Mouse (Mus musculus) forebrain, postnatal 0 days (tissue): Measurements from ENCODE around the gene Cpox. TPM values are rescaled to one million over a fixed set of nuclear protein-coding genes. Genes with fewer than 3 reads are reported as not detected.

Experiments
- ATAC-seq: fragments of 200-750 bp; cut with Nextera tagmentation; 2 replicates; pipeline ENCODE4 v1.8.0; 2017; ENCODE audit warnings: mild to moderate bottlenecking, moderate library complexity
- DNase-seq: peaks from one replicate; pipeline ENCODE4 v3.0.0-alpha.2; 2015
- H3K27ac ChIP-seq: fragments of 300-500 bp; sonication (generic); 2 replicates; pipeline ENCODE4 v1.5.1; 2014; ENCODE audit warnings: low read depth, mild to moderate bottlenecking, antibody characterized with exemption, low read length, moderate library complexity, mixed read lengths
- H3K27me3 ChIP-seq: fragments of 300-500 bp; sonication (generic); 2 replicates; pipeline ENCODE4 v1.6.1; 2014; ENCODE audit warnings: mild to moderate bottlenecking, low read length, mixed read lengths; ENCODE audit not compliant: insufficient read depth
- H3K36me3 ChIP-seq: fragments of 300-500 bp; sonication (generic); 2 replicates; pipeline ENCODE4 v1.6.1; 2014; ENCODE audit warnings: mild to moderate bottlenecking, moderate library complexity; ENCODE audit not compliant: insufficient read depth
- H3K4me1 ChIP-seq: fragments of 300-500 bp; sonication (generic); 2 replicates; pipeline ENCODE4 v1.6.1; 2014; ENCODE audit warnings: antibody characterized with exemption; ENCODE audit not compliant: insufficient read depth
- H3K4me2 ChIP-seq: fragments of 300-500 bp; sonication (generic); 2 replicates; pipeline ENCODE4 v1.6.1; 2014; ENCODE audit warnings: low read depth, mild to moderate bottlenecking, moderate library complexity
- H3K4me3 ChIP-seq: fragments of 300-500 bp; sonication (generic); 2 replicates; pipeline ENCODE4 v1.5.1; 2014; ENCODE audit warnings: low read depth, low read length, mixed read lengths
- H3K9ac ChIP-seq: fragments of 300-500 bp; sonication (generic); 2 replicates; pipeline ENCODE4 v1.6.1; 2014; ENCODE audit warnings: mild to moderate bottlenecking
- H3K9me3 ChIP-seq: fragments of 300-500 bp; sonication (generic); 2 replicates; pipeline ENCODE4 v1.6.1; 2016; ENCODE audit warnings: low read length
- CTCF ChIP-seq: sonication (generic); IDR thresholded peaks from 2 replicates; pipeline ENCODE4 v1.5.1; 2016; ENCODE audit warnings: antibody characterized with exemption, control low read depth, low read depth
- WGBS: fragments of 180-500 bp; shearing (Covaris S2); extraction: QIAGEN DNeasy Blood & Tissue Kit; methylation state at CpG from one replicate; pipeline ENCODE4 v1.1.7; 2014; 5-methylcytosine and 5-hydroxymethylcytosine counted together
- polyA plus RNA-seq: library from polyadenylated mRNA; unstranded; fragments of >200 nt; fragmentation: Nextera tagmentation; extraction: Ambion mirVana; gene quantifications from 2 replicates; pipeline ENCODE4 v1.2.1, GENCODE M21; 2015
- total RNA-seq: library from RNA; depleted of rRNA; stranded (reverse); fragments of >200 nt; gene quantifications from 2 replicates; pipeline ENCODE4 v1.2.3, GENCODE M21; 2014; rRNA removed

Cpox gene
- 12.9 and 22.4 TPM in 2 replicates for total RNA-seq
- polyA plus RNA-seq: 5.9 and 10.0 TPM in 2 replicates

DNA sequence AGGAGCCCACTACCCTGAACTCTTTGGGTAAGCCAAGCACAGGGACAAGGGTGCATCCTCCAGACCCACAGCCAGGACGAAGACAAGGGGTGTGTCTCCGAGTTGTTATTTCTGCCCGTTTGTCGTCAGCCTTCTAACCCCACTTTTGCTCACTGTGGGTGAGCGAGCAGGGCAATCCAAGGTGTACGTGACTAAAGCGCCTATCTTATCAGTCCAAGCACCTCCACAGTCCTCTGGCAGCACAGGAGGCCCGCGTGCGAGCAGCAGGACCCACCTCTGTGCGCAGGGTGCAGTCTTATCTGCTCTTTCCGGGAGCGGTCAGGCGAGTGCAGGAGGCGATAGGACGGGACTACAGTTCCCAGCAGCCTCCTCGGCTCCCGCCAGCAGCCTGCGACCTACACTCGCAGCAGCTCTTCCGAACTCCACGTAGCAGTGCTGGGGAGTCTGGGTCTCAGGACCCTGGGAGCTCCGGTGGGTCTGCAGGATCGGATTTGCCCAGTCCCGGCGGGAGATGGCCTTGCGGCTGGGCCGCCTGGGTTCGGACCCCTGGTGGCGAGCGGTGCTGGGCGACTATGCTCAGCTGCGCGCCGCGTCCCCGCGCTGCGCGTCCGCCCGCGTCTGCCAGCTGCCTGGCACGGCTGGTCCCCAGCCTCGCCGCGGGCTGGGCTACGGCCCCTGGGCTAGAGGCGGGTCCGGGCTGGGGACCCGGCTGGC lies at the start of gene Cpox:
Cpox (plus strand) TSS at position 376 of the 714 bp plus-strand sequence.
- TF ChIP-seq CTCF: peak; percentile 40
- Histone ChIP-seq H3K27me3 (no peaks in the 10 kb centered on the region), H3K9ac (peak within 1 kb of the TSS; percentile 77), H3K4me2 (peak within 1 kb of the TSS; percentile 77), H3K36me3 (peaks cover 20% of the 10 kb centered on the region; the same call in 1 of the 2 replicates), H3K4me3 (peak within 1 kb of the TSS; percentile 71), H3K27ac (peak within 1 kb of the TSS; percentile 69), H3K9me3 (no peaks in the 10 kb centered on the region), H3K4me1 (peaks cover 3% of the 10 kb centered on the region; the same call in 1 of the 2 replicates)
- peak; percentile 98 for ATAC-seq
- peak; percentile 88 for DNase-seq
- 1% methylated on average over 50 of the region's 51 CpGs for WGBS

DNA sequence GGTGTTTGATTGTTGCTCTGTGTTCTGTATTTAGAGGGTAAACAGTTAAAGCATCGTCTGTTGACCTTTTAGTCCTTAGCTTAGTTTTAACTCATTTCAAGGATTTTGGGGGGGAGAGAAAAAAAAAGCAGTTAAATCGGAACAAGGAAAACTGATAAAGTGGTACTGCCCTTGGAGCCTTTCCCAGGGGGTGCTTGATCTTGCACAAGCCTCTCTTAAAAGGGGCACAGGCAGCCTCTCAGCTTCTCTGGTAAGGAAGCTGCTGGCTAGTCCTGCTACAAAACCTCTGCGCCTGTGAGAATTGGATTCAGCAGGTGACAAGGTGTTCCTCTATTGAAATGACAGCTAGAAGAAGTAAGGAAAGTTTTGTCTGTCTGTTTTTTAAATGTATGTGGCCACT lies 47.7 kb upstream of the Cpox start:
- Histone ChIP-seq H3K4me1 (no peaks in the 10 kb centered on the region), H3K27me3 (no peaks in the 10 kb centered on the region), H3K4me3 (no peak overlapping the region), H3K36me3 (no peaks in the 10 kb centered on the region), H3K9ac (no peak overlapping the region), H3K4me2 (no peak overlapping the region), H3K27ac (no peak overlapping the region), H3K9me3 (no peaks in the 10 kb centered on the region)
- ATAC-seq (no peak), DNase-seq (no peak)
- no peak for TF ChIP-seq CTCF
- WGBS: 90% methylated on average over 3 of the region's 3 CpGs

DNA sequence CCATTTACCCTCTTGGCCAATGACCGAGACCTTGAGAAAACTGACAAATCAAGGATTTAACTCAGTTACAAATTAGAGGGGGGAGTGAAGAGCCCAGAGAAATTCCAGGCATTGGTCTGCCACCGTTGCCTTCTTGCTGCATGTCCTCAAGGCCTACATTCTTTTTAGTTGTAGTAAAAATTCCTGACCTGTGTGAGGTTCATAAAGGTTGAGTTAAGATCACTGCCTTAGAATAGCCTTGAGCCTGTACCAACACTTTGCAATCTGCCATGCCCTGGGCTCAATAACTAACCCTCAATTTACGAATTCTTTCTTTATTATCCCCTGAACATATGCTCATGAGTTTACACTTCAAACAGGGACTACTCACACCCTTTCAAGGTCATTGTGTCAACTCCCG lies 47.0 kb upstream of the Cpox start:
- Histone ChIP-seq H3K4me3 (no peak overlapping the region), H3K27ac (no peak overlapping the region), H3K27me3 (no peaks in the 10 kb centered on the region), H3K4me2 (no peak overlapping the region), H3K9me3 (no peaks in the 10 kb centered on the region), H3K36me3 (no peaks in the 10 kb centered on the region), H3K9ac (no peak overlapping the region), H3K4me1 (no peaks in the 10 kb centered on the region)
- no peak for TF ChIP-seq CTCF
- no peak for DNase-seq
- 76% methylated on average over 4 of the region's 4 CpGs for WGBS
- no peak for ATAC-seq

DNA sequence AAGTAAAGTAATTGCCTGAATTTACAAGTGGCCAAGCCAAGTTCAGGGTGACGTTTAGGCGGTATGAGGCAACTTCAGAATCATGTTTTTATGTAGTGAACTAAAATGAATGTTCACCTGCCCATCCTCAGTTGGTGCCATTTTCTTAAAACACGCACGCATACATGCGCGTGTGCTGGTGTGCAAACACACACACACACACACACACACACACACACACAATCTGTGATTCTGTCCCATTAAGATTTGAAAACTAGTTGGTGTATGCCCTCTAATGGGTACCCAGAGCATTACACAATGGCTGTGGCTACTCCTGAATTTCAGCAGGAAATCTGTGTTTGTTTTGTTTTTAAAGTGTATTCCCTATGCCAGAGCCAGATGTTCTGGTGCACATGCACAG lies 46.1 kb upstream of the Cpox start:
- Histone ChIP-seq H3K27ac (no peak overlapping the region), H3K9me3 (no peaks in the 10 kb centered on the region), H3K9ac (no peak overlapping the region), H3K27me3 (no peaks in the 10 kb centered on the region), H3K36me3 (no peaks in the 10 kb centered on the region), H3K4me2 (no peak overlapping the region), H3K4me1 (no peaks in the 10 kb centered on the region), H3K4me3 (no peak overlapping the region)
- peak; percentile 82 for TF ChIP-seq CTCF
- WGBS: 81% methylated on average over 6 of the region's 6 CpGs
- ATAC-seq: peak; percentile 29; the same call in 1 of the 2 replicates
- DNase-seq: peak; percentile 40

DNA sequence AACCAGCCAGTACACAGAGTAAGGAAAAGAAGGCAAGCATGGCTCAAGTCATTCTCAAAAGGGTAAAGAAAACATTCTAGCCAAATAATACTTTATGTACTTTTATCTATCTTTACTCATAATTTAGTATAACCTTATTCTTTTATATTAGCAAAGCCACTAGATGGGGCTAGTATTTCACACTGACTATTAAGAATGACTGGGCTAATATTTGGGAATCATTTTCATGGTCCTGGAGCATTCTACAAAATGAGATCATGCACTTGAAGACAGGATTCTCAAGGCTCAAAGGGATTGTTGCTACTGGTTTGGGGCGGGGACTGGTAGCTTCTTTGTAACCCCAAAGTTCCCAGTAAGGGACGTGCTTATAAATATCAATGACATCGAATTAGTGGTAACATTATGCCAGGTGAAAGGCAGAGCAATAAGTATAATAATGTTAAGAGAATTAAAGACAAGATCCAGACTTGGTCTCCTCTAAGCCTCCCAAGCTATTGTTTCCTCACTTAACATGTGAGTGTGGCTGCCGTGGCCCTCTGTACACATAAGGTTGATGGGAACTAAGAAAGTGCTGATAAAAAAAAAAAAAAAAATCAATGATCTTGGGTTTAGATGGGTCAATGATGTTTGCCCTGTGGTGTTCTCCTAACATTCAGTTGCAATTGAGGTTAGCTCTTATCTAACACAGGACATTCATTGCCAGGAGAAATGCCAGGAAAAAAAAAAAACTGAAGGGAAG lies 42.3 kb upstream of the Cpox start:
- no peak overlapping the region for H3K27ac ChIP-seq
- H3K27me3 ChIP-seq: no peaks in the 10 kb centered on the region
- no peak for TF ChIP-seq CTCF
- WGBS: 88% methylated on average over 4 of the region's 4 CpGs
- no peak for ATAC-seq
- no peaks in the 10 kb centered on the region for H3K36me3 ChIP-seq
- H3K9ac ChIP-seq: no peak overlapping the region
- H3K4me3 ChIP-seq: no peak overlapping the region
- no peak overlapping the region for H3K4me2 ChIP-seq
- no peak for DNase-seq
- H3K9me3 ChIP-seq: no peaks in the 10 kb centered on the region
- H3K4me1 ChIP-seq: no peaks in the 10 kb centered on the region

DNA sequence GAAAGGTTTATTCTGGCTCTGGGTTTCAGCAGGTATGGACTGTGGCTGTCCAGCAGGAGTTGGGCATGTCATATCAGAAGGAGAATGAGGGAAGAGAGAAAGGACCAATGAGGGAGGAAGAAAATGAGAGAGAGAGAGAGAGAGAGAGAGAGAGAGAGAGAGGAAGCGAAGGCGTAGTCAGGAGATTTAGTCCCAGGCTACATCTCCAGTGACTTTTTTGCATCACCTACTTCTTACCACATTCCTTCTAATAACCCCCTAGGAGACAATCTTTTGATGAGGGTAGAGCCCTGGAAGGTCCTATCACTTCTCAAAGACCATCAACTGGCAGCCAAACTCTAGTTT lies 41.8 kb upstream of the Cpox start:
- Histone ChIP-seq H3K4me3 (no peak overlapping the region), H3K9me3 (no peaks in the 10 kb centered on the region), H3K4me2 (no peak overlapping the region), H3K27me3 (no peaks in the 10 kb centered on the region), H3K36me3 (no peaks in the 10 kb centered on the region), H3K4me1 (no peaks in the 10 kb centered on the region), H3K9ac (no peak overlapping the region), H3K27ac (no peak overlapping the region)
- DNase-seq (no peak), ATAC-seq (no peak)
- WGBS: 100% methylated on average over 2 of the region's 2 CpGs
- TF ChIP-seq CTCF: no peak

DNA sequence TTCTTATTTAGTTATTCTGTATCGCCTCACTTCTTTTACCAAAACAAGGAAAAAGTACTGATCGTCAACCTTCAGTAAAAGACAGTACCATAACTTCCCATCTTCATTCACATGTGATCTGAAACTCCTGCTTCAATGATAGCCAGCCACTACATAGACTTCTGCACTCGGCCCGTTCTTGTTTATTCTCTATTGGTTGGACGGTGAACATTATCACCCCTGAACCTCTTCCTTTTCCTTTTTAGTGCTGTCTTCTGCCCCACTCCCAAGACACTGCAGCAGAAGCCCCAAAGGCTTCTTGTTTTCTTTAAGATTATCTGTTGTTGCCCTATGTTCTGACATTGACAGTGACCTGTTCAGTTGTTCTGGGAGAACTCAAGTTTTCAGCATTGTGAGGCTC lies 41.1 kb upstream of the Cpox start:
- no peak for ATAC-seq
- TF ChIP-seq CTCF: no peak

More for the DNA sequence above, 41.1 kb upstream of the Cpox start:
- no peak for DNase-seq
- Histone ChIP-seq H3K9me3 (no peaks in the 10 kb centered on the region), H3K27ac (no peak overlapping the region), H3K9ac (no peak overlapping the region), H3K4me3 (no peak overlapping the region), H3K4me1 (no peaks in the 10 kb centered on the region), H3K36me3 (no peaks in the 10 kb centered on the region), H3K4me2 (no peak overlapping the region), H3K27me3 (no peaks in the 10 kb centered on the region)
- 94% methylated on average over 5 of the region's 5 CpGs for WGBS
